Mouse (Mus musculus) neural tube, embryonic 15.5 days (tissue): ENCODE data around the gene Alkbh7. TPM values are rescaled to one million over a fixed set of nuclear protein-coding genes. Genes with fewer than 3 reads are reported as not detected.

Experiments
- ATAC-seq: fragments of 200-750 bp; cut with Nextera tagmentation; 2 replicates; pipeline ENCODE4 v1.8.0; 2017; ENCODE audit warnings: mild to moderate bottlenecking, moderate TSS enrichment, moderate library complexity; ENCODE audit not compliant: low FRiP score
- H3K27ac ChIP-seq: fragments of 300-500 bp; sonication (generic); replicated peaks from 2 replicates; pipeline ENCODE4 v1.5.1; 2015; ENCODE audit warnings: mild to moderate bottlenecking, inconsistent platforms
- H3K27me3 ChIP-seq: fragments of 300-500 bp; sonication (generic); replicated peaks from 2 replicates; pipeline ENCODE4 v1.6.1; 2015; ENCODE audit warnings: inconsistent platforms
- H3K36me3 ChIP-seq: fragments of 300-500 bp; sonication (generic); 2 replicates; pipeline ENCODE4 v1.6.1; 2015; ENCODE audit warnings: inconsistent platforms
- H3K4me1 ChIP-seq: fragments of 300-500 bp; sonication (generic); 2 replicates; pipeline ENCODE4 v1.6.1; 2015; ENCODE audit warnings: inconsistent platforms
- H3K4me2 ChIP-seq: fragments of 300-500 bp; sonication (generic); 2 replicates; pipeline ENCODE4 v1.6.1; 2015; ENCODE audit warnings: inconsistent platforms, mild to moderate bottlenecking, moderate library complexity
- H3K4me3 ChIP-seq: fragments of 300-500 bp; sonication (generic); replicated peaks from 2 replicates; pipeline ENCODE4 v1.5.1; 2015; ENCODE audit warnings: mild to moderate bottlenecking, inconsistent platforms
- H3K9ac ChIP-seq: fragments of 300-500 bp; sonication (generic); replicated peaks from 2 replicates; pipeline ENCODE4 v1.6.1; 2015; ENCODE audit warnings: mild to moderate bottlenecking, inconsistent platforms
- H3K9me3 ChIP-seq: fragments of 300-500 bp; sonication (generic); replicated peaks from 2 replicates; pipeline ENCODE4 v1.6.1; 2016; ENCODE audit warnings: inconsistent platforms
- WGBS: fragments of 180-500 bp; shearing (Covaris S2); methylation state at CpG from one replicate; pipeline ENCODE4 v1.1.7; 2015; ENCODE audit warnings: mixed read lengths; 5-methylcytosine and 5-hydroxymethylcytosine counted together
- polyA plus RNA-seq: library from polyadenylated mRNA; unstranded; fragments of >200 nt; fragmentation: Nextera tagmentation; extraction: Ambion mirVana; gene quantifications from 2 replicates; pipeline ENCODE4 v1.2.1, GENCODE M21; 2015

Alkbh7 gene
- polyA plus RNA-seq, 1 experiment from 2014 or later = 59.4 TPM

DNA sequence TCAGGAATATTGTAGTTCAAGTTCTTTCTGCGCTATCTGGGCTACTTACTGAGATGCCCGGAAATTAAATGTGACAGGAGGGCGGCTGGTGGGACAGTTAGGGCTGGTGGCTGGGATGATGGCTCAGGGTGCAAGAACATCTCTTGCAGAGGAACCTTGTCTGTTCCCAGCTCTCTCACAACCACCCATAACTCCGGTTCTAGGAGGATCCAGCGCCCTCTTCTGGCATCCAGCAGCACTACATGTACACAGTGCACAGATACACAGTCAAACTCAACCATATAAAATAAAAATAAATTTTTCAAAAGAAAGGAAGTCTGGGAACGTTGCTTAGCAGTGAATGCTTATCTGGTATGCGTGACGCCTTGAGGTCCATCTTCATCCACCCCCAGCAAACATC lies 41.8 kb downstream of the Alkbh7 start:
- 42% methylated on average over 8 of the region's 8 CpGs for WGBS

DNA sequence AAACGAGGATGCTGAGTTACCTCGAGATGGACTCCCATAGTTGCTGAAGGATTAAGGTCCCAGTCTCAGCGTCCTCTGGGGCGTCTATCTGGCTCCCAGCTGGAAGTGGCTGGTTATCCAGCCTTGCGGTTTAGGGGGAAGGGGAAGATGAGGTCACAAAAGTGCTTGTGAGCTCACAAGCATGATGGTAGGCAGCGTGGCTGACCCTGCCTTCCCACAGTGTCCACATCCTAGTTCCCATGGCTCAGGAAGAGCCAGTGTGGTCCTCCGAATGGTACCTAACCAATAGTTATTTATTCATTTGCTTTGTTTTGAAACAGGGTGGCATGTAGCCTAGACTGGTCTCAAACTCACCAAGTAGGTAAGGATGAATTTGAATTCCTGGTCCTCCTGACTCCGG lies 44.4 kb downstream of the Alkbh7 start, which contains the start of gene Slc25a41:
Gene Slc25a41, minus strand, starts transcription at position 101 of the 400 bp plus-strand sequence.
- H3K27ac ChIP-seq = no peak within 1 kb of the TSS
- H3K36me3 ChIP-seq = peaks cover 18% of the 10 kb centered on the region
- H3K4me3 ChIP-seq = no peak within 1 kb of the TSS
- no peaks in the 10 kb centered on the region for H3K4me1 ChIP-seq
- no peak within 1 kb of the TSS for H3K9ac ChIP-seq
- H3K27me3 ChIP-seq = peaks cover 14% of the 10 kb centered on the region
- H3K9me3 ChIP-seq = no peaks in the 10 kb centered on the region
- no peak within 1 kb of the TSS for H3K4me2 ChIP-seq
- ATAC-seq = no peak
- WGBS = 80% methylated on average over 8 of the region's 8 CpGs

More for the DNA sequence above, 41.8 kb downstream of the Alkbh7 start:
- no peaks in the 10 kb centered on the region for H3K9me3 ChIP-seq
- H3K9ac ChIP-seq = no peak overlapping the region
- ATAC-seq = no peak
- no peak overlapping the region for H3K4me2 ChIP-seq
- no peak overlapping the region for H3K27ac ChIP-seq
- H3K4me1 ChIP-seq = no peaks in the 10 kb centered on the region
- no peaks in the 10 kb centered on the region for H3K36me3 ChIP-seq
- H3K4me3 ChIP-seq = no peak overlapping the region
- H3K27me3 ChIP-seq = peaks cover 14% of the 10 kb centered on the region

DNA sequence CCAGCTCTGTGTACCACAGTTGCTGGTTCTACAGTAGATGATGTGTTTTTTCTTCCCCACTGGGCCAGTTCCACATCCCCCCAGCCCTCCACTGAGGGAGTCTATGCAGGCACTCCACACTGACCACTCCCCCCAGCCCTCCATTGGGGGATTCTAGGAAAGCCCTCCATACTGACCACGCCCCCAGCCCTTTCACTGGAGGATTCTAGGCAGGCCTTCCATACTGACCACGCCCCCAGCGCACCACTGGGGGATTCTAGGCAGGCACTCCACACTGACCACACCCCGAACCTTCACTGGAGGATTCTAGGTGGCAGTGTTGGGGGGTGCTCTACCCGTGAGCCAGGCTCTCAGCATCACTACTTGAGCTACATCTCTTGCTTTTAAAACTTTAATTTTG lies 50.3 kb downstream of the Alkbh7 start:
- H3K4me1 ChIP-seq = no peaks in the 10 kb centered on the region
- ATAC-seq = no peak
- WGBS = 38% methylated on average over 5 of the region's 5 CpGs
- no peaks in the 10 kb centered on the region for H3K27me3 ChIP-seq
- no peak overlapping the region for H3K9ac ChIP-seq
- no peak overlapping the region for H3K4me2 ChIP-seq
- H3K36me3 ChIP-seq = peaks cover 55% of the 10 kb centered on the region
- H3K4me3 ChIP-seq = no peak overlapping the region
- no peaks in the 10 kb centered on the region for H3K9me3 ChIP-seq
- H3K27ac ChIP-seq = no peak overlapping the region

DNA sequence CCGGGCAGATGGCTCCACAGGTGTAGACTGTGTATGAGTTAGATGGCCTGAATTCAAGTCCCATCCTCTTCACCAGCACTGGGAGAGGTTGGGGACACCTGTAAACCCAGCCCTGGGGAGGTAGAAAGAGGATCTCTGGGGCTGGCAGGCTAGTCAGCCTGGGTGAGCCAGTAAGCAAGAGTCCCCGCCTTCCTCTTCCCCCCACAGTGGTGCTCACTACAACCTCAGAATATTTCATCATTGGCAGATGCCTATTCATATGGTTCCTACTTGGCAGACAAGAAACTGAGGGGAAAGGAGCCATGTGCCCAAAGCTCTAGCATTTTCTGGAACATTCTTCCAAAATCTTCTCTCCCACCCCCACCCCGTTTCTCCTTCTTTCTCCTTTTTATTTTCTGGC lies 51.7 kb downstream of the Alkbh7 start:
- Histone ChIP-seq H3K9ac (no peak overlapping the region), H3K36me3 (peaks cover 69% of the 10 kb centered on the region), H3K4me3 (no peak overlapping the region), H3K4me1 (no peaks in the 10 kb centered on the region), H3K27ac (no peak overlapping the region), H3K27me3 (no peaks in the 10 kb centered on the region), H3K9me3 (no peaks in the 10 kb centered on the region), H3K4me2 (no peak overlapping the region)
- WGBS = 97% methylated on average over 3 of the region's 3 CpGs
- no peak for ATAC-seq

Other genes starting within 250 kb of the Alkbh7 start
- gene Nrtn, start 239.8 kb upstream of the Alkbh7 start, polyA plus RNA-seq = 2.7 and 5.3 TPM in 2 replicates
- gene Dus3l, start 232.6 kb upstream of the Alkbh7 start, polyA plus RNA-seq = 86.4 and 97.6 TPM in 2 replicates
- 0.87 and 0.93 TPM in 2 replicates for gene Prr22, start 227.1 kb upstream of the Alkbh7 start, polyA plus RNA-seq
- 5.1 and 5.3 TPM in 2 replicates for gene Rfx2, start 166.3 kb upstream of the Alkbh7 start, polyA plus RNA-seq
- gene Acsbg2, start 122.9 kb upstream of the Alkbh7 start, polyA plus RNA-seq = not detected in 2 replicates
- 0.41 and 0.49 TPM in 2 replicates for gene 1700061G19Rik, start 121.9 kb upstream of the Alkbh7 start, polyA plus RNA-seq
- gene Mllt1, start 61.9 kb upstream of the Alkbh7 start, polyA plus RNA-seq = 69.0 and 74.9 TPM in 2 replicates
- gene Acer1, start 15.2 kb upstream of the Alkbh7 start, polyA plus RNA-seq = not detected in 2 replicates
- 164 and 177 TPM in 2 replicates for gene Clpp, start 7.0 kb upstream of the Alkbh7 start, polyA plus RNA-seq
- gene Pspn, start 2.7 kb downstream of the Alkbh7 start, polyA plus RNA-seq = 0.43 and 0.49 TPM in 2 replicates
- 63.2 and 70.7 TPM in 2 replicates for gene Gtf2f1, start 13.9 kb downstream of the Alkbh7 start, polyA plus RNA-seq
- 0.26 and 0.46 TPM in 2 replicates for gene Gm17949, start 14.1 kb downstream of the Alkbh7 start, polyA plus RNA-seq
- 25.8 and 29.1 TPM in 2 replicates for gene Khsrp, start 34.2 kb downstream of the Alkbh7 start, polyA plus RNA-seq
- not detected in 2 replicates for gene Slc25a41, start 44.3 kb downstream of the Alkbh7 start, polyA plus RNA-seq
- gene Crb3, start 61.8 kb downstream of the Alkbh7 start, polyA plus RNA-seq = 1.6 and 10.2 TPM in 2 replicates
- gene Slc25a23, start 62.5 kb downstream of the Alkbh7 start, polyA plus RNA-seq = 42.7 and 43.7 TPM in 2 replicates
- 5.6 and 7.7 TPM in 2 replicates for gene Dennd1c, start 81.2 kb downstream of the Alkbh7 start, polyA plus RNA-seq
- 309 and 350 TPM in 2 replicates for gene Tubb4a, start 90.4 kb downstream of the Alkbh7 start, polyA plus RNA-seq
- 7.7 and 8.5 TPM in 2 replicates for gene Tnfsf9, start 108.0 kb downstream of the Alkbh7 start, polyA plus RNA-seq
- 1.7 and 1.8 TPM in 2 replicates for gene Cd70, start 152.4 kb downstream of the Alkbh7 start, polyA plus RNA-seq
- 0.37 TPM in 1 of 2 replicates, not detected in the other for gene Tnfsf14, start 196.8 kb downstream of the Alkbh7 start, polyA plus RNA-seq
- gene C3, start 230.8 kb downstream of the Alkbh7 start, polyA plus RNA-seq = 3.7 and 4.0 TPM in 2 replicates